20 mouse cellular contexts compared by ENCODE assay signal in the genomic region with DNA sequence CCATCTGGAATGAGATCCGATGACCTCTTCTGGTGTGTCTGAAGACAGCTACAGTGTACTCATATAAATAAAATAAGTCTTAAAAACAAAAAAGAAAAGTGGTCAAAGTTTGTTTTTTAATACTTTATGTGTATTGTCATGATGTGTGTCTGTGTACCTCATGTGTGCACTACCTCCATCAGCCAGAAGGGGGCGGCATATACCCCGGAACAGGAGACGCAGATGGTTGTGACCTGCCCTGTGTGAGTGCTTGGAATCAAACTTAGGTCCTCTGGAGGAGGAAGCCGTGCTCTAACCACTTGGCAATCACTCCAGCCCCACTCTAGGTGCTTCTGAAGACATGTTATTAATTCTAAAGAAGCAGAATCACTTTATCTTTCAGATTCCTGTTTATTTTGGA. TPM values are rescaled to one million over a fixed set of nuclear protein-coding genes. Genes with fewer than 3 reads are reported as not detected.
DNase-seq lines count a peak whose midpoint lies in the region; ATAC-seq and TF ChIP-seq lines count a peak whose summit lies in the region.
"Had no signal": no experiment of that assay in that cellular context is flagged by ENCODE, and none has a peak within 500 bp of the region (broad histone marks: within the 10 kb centered on the region; RNA-seq: fewer than 3 reads in every experiment).

No protein-coding gene starts in this region.

- H3K9me3 ChIP-seq in hindbrain, postnatal 0 days (ENCODE audit: low read length) = no peaks in the 10 kb centered on the region
- no peaks in the 10 kb centered on the region for H3K9me3 ChIP-seq in hindbrain, embryonic 11.5 days (ENCODE audit: control insufficient read depth, low read length)
- H3K9me3 ChIP-seq in liver, embryonic 14.5 days (ENCODE audit: control insufficient read depth, low read length) = no peaks in the 10 kb centered on the region
- H3K9me3 ChIP-seq: embryonic facial prominence, embryonic 10.5 days; limb, embryonic 15.5 days had no signal

- no peak overlapping the region for H3K27ac ChIP-seq in hindbrain, postnatal 0 days
- no peak overlapping the region for H3K27ac ChIP-seq in hindbrain, embryonic 11.5 days (ENCODE audit: low read depth, low read length)
- H3K27ac ChIP-seq in liver, embryonic 14.5 days = no peak overlapping the region
- H3K27ac ChIP-seq in bone marrow, adult 2 months (ENCODE audit: control insufficient read depth, insufficient read depth, low read depth, low read length, poor library complexity) = no peak overlapping the region
- H3K27ac ChIP-seq: embryonic facial prominence, embryonic 10.5 days; limb, embryonic 15.5 days had no signal

- TF ChIP-seq EP300 in liver, embryonic 14.5 days (IDR thresholded peaks at IDR 0.05; ENCODE audit: low read depth) = no peak

- no peaks in the 10 kb centered on the region for H3K4me1 ChIP-seq in hindbrain, postnatal 0 days (ENCODE audit: insufficient read depth, low read length)
- no peaks in the 10 kb centered on the region for H3K4me1 ChIP-seq in hindbrain, embryonic 11.5 days (replicated peaks; ENCODE audit: control insufficient read depth, insufficient read depth, low read length)
- no peaks in the 10 kb centered on the region for H3K4me1 ChIP-seq in liver, embryonic 14.5 days (replicated peaks; ENCODE audit: control insufficient read depth in 2 of 2, insufficient read depth in 2 of 2, low read length in 1 of 2)
- no peaks in the 10 kb centered on the region for H3K4me1 ChIP-seq in bone marrow, adult 2 months (ENCODE audit: control insufficient read depth, insufficient read depth, low read length)
- H3K4me1 ChIP-seq: embryonic facial prominence, embryonic 10.5 days; limb, embryonic 15.5 days had no signal

- DNase-seq in hindbrain, postnatal 0 days (ENCODE audit: low spot score) = no peak
- DNase-seq in hindbrain, embryonic 11.5 days (ENCODE audit: low spot score) = no peak
- no peak for DNase-seq in liver, embryonic 14.5 days (ENCODE audit: low read depth in 3 of 3, low spot score in 3 of 3)
- DNase-seq in liver (no peak), ES-CJ7 (ENCODE audit: low read depth, low spot score) (peak; percentile 18)
- DNase-seq in ovary, postnatal 10 days (ENCODE audit: low spot score) = no peak
- DNase-seq: adrenal gland, adult 2 months; cerebellum, adult 11-12 months; kidney, postnatal 25 days; right cerebral cortex, postnatal 14 days had no signal

- no peak overlapping the region for H3K9ac ChIP-seq in hindbrain, postnatal 0 days (replicated peaks; ENCODE audit: low read length)
- H3K9ac ChIP-seq in hindbrain, embryonic 11.5 days (ENCODE audit: low read depth, low read length) = no peak overlapping the region
- no peak overlapping the region for H3K9ac ChIP-seq in liver, embryonic 14.5 days (replicated peaks)
- H3K9ac ChIP-seq: limb, embryonic 15.5 days had no signal

- TF ChIP-seq POLR2A in bone marrow, adult 2 months (IDR thresholded peaks at IDR 0.05; ENCODE audit: borderline replicate concordance, control insufficient read depth, low read depth, low read length) = no peak

- 82% methylated on average over 5 of the region's 5 CpGs for WGBS in hindbrain, postnatal 0 days
- 79% methylated on average over 5 of the region's 5 CpGs for WGBS in hindbrain, embryonic 11.5 days
- WGBS in liver, embryonic 14.5 days (ENCODE audit: insufficient replicate concordance) = 64% methylated on average over 5 of the region's 5 CpGs
- WGBS in bone marrow, adult 2 months = 77% methylated on average over 5 of the region's 5 CpGs

- no peak for ATAC-seq in hindbrain, postnatal 0 days
- no peak for ATAC-seq in hindbrain, embryonic 11.5 days (ENCODE audit: low FRiP score)
- ATAC-seq in liver, embryonic 14.5 days (ENCODE audit: insufficient read depth) = no peak
- no peak for ATAC-seq in CD4-positive, CD25-positive, alpha-beta regulatory T cell, adult 4 months
- ATAC-seq: forebrain, embryonic 14.5 days; inflammation-experienced regulatory T-cells, adult 6 months had no signal

- H3K36me3 ChIP-seq in hindbrain, postnatal 0 days (ENCODE audit: insufficient read depth, low read length) = no peaks in the 10 kb centered on the region
- no peaks in the 10 kb centered on the region for H3K36me3 ChIP-seq in hindbrain, embryonic 11.5 days (ENCODE audit: control insufficient read depth, insufficient read depth, low read length)
- H3K36me3 ChIP-seq in liver, embryonic 14.5 days (replicated peaks; ENCODE audit: control insufficient read depth, insufficient read depth, low read depth) = no peaks in the 10 kb centered on the region
- H3K36me3 ChIP-seq: embryonic facial prominence, embryonic 10.5 days; limb, embryonic 15.5 days had no signal

- no peaks in the 10 kb centered on the region for H3K27me3 ChIP-seq in hindbrain, postnatal 0 days (ENCODE audit: insufficient read depth, low read length)
- H3K27me3 ChIP-seq in hindbrain, embryonic 11.5 days (ENCODE audit: control insufficient read depth, insufficient read depth, low read length) = no peaks in the 10 kb centered on the region
- no peaks in the 10 kb centered on the region for H3K27me3 ChIP-seq in liver, embryonic 14.5 days (ENCODE audit: control insufficient read depth, insufficient read depth, low read length)
- H3K27me3 ChIP-seq: limb, embryonic 15.5 days had no signal

- peak; percentile 28; the same call in 1 of the 2 replicates for TF ChIP-seq CTCF in hindbrain, postnatal 0 days (IDR thresholded peaks at IDR 0.05; ENCODE audit: low read depth)
- TF ChIP-seq CTCF in liver, embryonic 14.5 days (IDR thresholded peaks at IDR 0.05; ENCODE audit: low read depth) = peak; percentile 50
- TF ChIP-seq CTCF in bone marrow, adult 2 months (IDR thresholded peaks at IDR 0.05; ENCODE audit: control insufficient read depth, insufficient read depth, low read length) = 0 out of 2 replicates have a peak, but pooled peaks have one; percentile 18

- H3K4me3 ChIP-seq in hindbrain, postnatal 0 days (ENCODE audit: low read length) = no peak overlapping the region
- no peak overlapping the region for H3K4me3 ChIP-seq in hindbrain, embryonic 11.5 days (ENCODE audit: low read depth, low read length)
- no peak overlapping the region for H3K4me3 ChIP-seq in liver, embryonic 14.5 days (ENCODE audit: insufficient read depth in 1 of 2, low read depth in 2 of 2, low read length in 2 of 2)
- no peak overlapping the region for H3K4me3 ChIP-seq in bone marrow, adult 2 months (replicated peaks; ENCODE audit: control insufficient read depth, low read depth, low read length)
- H3K4me3 ChIP-seq: embryonic facial prominence, embryonic 10.5 days; limb, embryonic 15.5 days had no signal

- H3K4me2 ChIP-seq in hindbrain, postnatal 0 days (ENCODE audit: low read depth, low read length) = no peak overlapping the region
- H3K4me2 ChIP-seq in hindbrain, embryonic 11.5 days (replicated peaks; ENCODE audit: low read depth, low read length) = no peak overlapping the region
- no peak overlapping the region for H3K4me2 ChIP-seq in liver, embryonic 14.5 days (ENCODE audit: low read depth)
- H3K4me2 ChIP-seq: limb, embryonic 15.5 days had no signal

RNA-seq across cellular contexts. Expression of a gene that starts 58.6 kb away (rescaled TPM):
- total RNA-seq in hindbrain, postnatal 0 days (2014; rRNA removed) = 6.9 and 10.1 TPM in 2 replicates
- polyA plus RNA-seq in hindbrain, postnatal 0 days (2015; fragmentation: Nextera tagmentation; extraction: Ambion mirVana) = 5.1 and 5.4 TPM in 2 replicates
- polyA plus RNA-seq in hindbrain, embryonic 11.5 days (2014; fragmentation: Nextera tagmentation; extraction: Ambion mirVana) = 0.14 TPM in 1 of 2 replicates, not detected in the other
- not detected in 2 replicates for polyA plus RNA-seq in liver, embryonic 14.5 days (2012; rRNA removed)
- polyA plus RNA-seq in liver, embryonic 14.5 days (2014; fragmentation: Nextera tagmentation; extraction: Ambion mirVana) = not detected in 2 replicates
- polyA plus RNA-seq in bone marrow, adult 2 months (2011; ENCODE audit: insufficient read depth, insufficient read length, low replicate concordance, missing spikeins) = not detected in 2 replicates
- polyA plus RNA-seq in CD4-positive, CD25-positive, alpha-beta regulatory T cell, adult 4 months (2017; shearing (Covaris generic)) = not detected
- total RNA-seq: granulocyte monocyte progenitor cell, adult 5-6 weeks; hematopoietic stem cell, adult 5-6 weeks; megakaryocyte-erythroid progenitor cell, adult 5-6 weeks had no signal
- polyA plus RNA-seq: heart, embryonic 14.5 days had no signal
